ENCODE assay signal across 15 mouse cellular contexts in the genomic region with DNA sequence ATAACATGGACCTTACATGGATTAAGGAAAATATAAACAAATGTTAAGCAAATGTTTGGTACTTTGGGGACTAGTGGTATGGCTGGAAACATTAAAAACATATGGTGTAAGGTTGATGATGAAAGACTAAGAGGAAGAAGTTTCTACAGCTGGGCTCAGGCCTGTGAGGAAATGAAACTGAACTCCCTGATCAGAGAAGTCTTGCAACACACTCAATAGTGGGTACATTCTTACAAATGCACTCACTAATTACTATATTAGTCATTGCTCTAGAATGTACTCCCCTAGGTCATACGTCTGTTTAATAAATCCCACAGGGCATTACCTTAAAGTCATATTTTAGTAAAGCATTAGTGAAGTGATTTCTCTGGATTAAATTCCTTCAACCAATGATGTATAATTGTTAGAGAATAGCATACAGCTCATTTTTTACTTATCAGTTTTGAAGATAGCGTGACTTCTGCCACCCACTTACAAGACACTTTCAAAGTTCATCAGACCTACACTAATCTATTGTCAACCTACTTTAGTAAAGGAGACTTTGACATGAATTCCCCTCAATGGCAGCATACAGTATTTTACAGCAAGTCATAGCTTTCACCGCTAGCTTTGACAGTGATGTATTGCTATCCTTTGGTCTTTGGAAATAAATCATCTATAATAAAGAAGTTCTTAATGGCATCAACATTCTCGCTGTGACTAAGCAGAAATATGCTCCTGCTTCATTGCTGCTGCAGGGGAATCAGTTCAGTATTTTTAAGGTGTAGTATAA. TPM values are rescaled to one million over a fixed set of nuclear protein-coding genes. Genes with fewer than 3 reads are reported as not detected.
DNase-seq lines count a peak whose midpoint lies in the region; ATAC-seq and TF ChIP-seq lines count a peak whose summit lies in the region.
"Had no signal": no experiment of that assay in that cellular context is flagged by ENCODE, and none has a peak within 500 bp of the region (broad histone marks: within the 10 kb centered on the region; RNA-seq: fewer than 3 reads in every experiment).

No protein-coding gene starts in this region.

- DNase-seq in limb, embryonic 11.5 days (ENCODE audit: low spot score) = no peak
- no peak for DNase-seq in limb, embryonic 10.5 days (ENCODE audit: low spot score)
- DNase-seq in retina, postnatal 1 day = peak; percentile 22
- DNase-seq in retina, embryonic 14.5 days (ENCODE audit: low spot score) = no peak
- DNase-seq in hindbrain, postnatal 0 days (ENCODE audit: low spot score) = no peak
- DNase-seq in layer of hippocampus, postnatal 14 days (ENCODE audit: low spot score in 2 of 2) = no peak
- no peak for DNase-seq in ovary, adult 18-20 months (ENCODE audit: low spot score)
- DNase-seq: cerebellum, adult 11 months; heart, postnatal 36 days; kidney, adult 2 months; kidney, postnatal 4 days had no signal

- 0 out of 2 replicates have a peak, but pooled peaks have one; percentile 57 for ATAC-seq in limb, embryonic 11.5 days (ENCODE audit: insufficient number of reproducible peaks, low FRiP score, low TSS enrichment, low read depth)
- no peak for ATAC-seq in hindbrain, postnatal 0 days
- ATAC-seq: forebrain, embryonic 14.5 days; liver, embryonic 12.5 days; Patski had no signal

- TF ChIP-seq CTCF in hindbrain, postnatal 0 days (IDR thresholded peaks at IDR 0.05; ENCODE audit: low read depth) = no peak

- no peaks in the 10 kb centered on the region for H3K9me3 ChIP-seq in limb, embryonic 11.5 days (ENCODE audit: control insufficient read depth, low read length)
- no peaks in the 10 kb centered on the region for H3K9me3 ChIP-seq in limb, embryonic 10.5 days (replicated peaks)
- H3K9me3 ChIP-seq in hindbrain, postnatal 0 days (ENCODE audit: low read length) = no peaks in the 10 kb centered on the region
- H3K9me3 ChIP-seq: heart, embryonic 10.5 days; liver, embryonic 12.5 days had no signal

- no peak overlapping the region for H3K9ac ChIP-seq in limb, embryonic 11.5 days (ENCODE audit: low read length)
- H3K9ac ChIP-seq in hindbrain, postnatal 0 days (replicated peaks; ENCODE audit: low read length) = no peak overlapping the region
- H3K9ac ChIP-seq: liver, embryonic 12.5 days had no signal

- H3K36me3 ChIP-seq in limb, embryonic 11.5 days (ENCODE audit: control insufficient read depth, insufficient read depth, low read length) = no peaks in the 10 kb centered on the region
- no peaks in the 10 kb centered on the region for H3K36me3 ChIP-seq in limb, embryonic 10.5 days
- H3K36me3 ChIP-seq in hindbrain, postnatal 0 days (ENCODE audit: insufficient read depth, low read length) = no peaks in the 10 kb centered on the region
- H3K36me3 ChIP-seq: heart, embryonic 10.5 days; liver, embryonic 12.5 days had no signal

- no peak overlapping the region for H3K27ac ChIP-seq in limb, embryonic 11.5 days (replicated peaks; ENCODE audit: low read depth, low read length)
- no peak overlapping the region for H3K27ac ChIP-seq in limb, embryonic 10.5 days
- no peak overlapping the region for H3K27ac ChIP-seq in hindbrain, postnatal 0 days
- H3K27ac ChIP-seq: heart, embryonic 10.5 days; liver, embryonic 12.5 days had no signal

- no peak overlapping the region for H3K4me2 ChIP-seq in limb, embryonic 11.5 days (ENCODE audit: low read depth, severe bottlenecking)
- peak overlapping the region; percentile 35 for H3K4me2 ChIP-seq in hindbrain, postnatal 0 days (ENCODE audit: low read depth, low read length)
- H3K4me2 ChIP-seq: liver, embryonic 12.5 days had no signal

- no peaks in the 10 kb centered on the region for H3K4me1 ChIP-seq in limb, embryonic 11.5 days (ENCODE audit: control insufficient read depth, insufficient read depth, low read length)
- H3K4me1 ChIP-seq in limb, embryonic 10.5 days = no peaks in the 10 kb centered on the region
- no peaks in the 10 kb centered on the region for H3K4me1 ChIP-seq in hindbrain, postnatal 0 days (ENCODE audit: insufficient read depth, low read length)
- H3K4me1 ChIP-seq: heart, embryonic 10.5 days; liver, embryonic 12.5 days had no signal

- no peaks in the 10 kb centered on the region for H3K27me3 ChIP-seq in limb, embryonic 11.5 days (ENCODE audit: control insufficient read depth, insufficient read depth, low read length)
- H3K27me3 ChIP-seq in limb, embryonic 10.5 days (ENCODE audit: low read depth, poor library complexity, severe bottlenecking) = peaks cover 6% of the 10 kb centered on the region
- H3K27me3 ChIP-seq in hindbrain, postnatal 0 days (ENCODE audit: insufficient read depth, low read length) = no peaks in the 10 kb centered on the region

- 64% methylated on average over 4 of the region's 4 CpGs for WGBS in limb, embryonic 11.5 days
- 65% methylated on average over 4 of the region's 4 CpGs for WGBS in limb, embryonic 10.5 days
- WGBS in hindbrain, postnatal 0 days = 62% methylated on average over 4 of the region's 4 CpGs

- H3K4me3 ChIP-seq in limb, embryonic 11.5 days (ENCODE audit: low read depth, low read length) = no peak overlapping the region
- no peak overlapping the region for H3K4me3 ChIP-seq in limb, embryonic 10.5 days
- no peak overlapping the region for H3K4me3 ChIP-seq in hindbrain, postnatal 0 days (ENCODE audit: low read length)
- H3K4me3 ChIP-seq: heart, embryonic 10.5 days; liver, embryonic 12.5 days had no signal

RNA-seq across cellular contexts. Expression of gene Pcdh17, which starts 10.9 kb away (rescaled TPM):
- polyA plus RNA-seq in limb, embryonic 11.5 days (2014; fragmentation: Nextera tagmentation; extraction: Ambion mirVana) = 6.4 and 6.6 TPM in 2 replicates
- polyA plus RNA-seq in limb, embryonic 10.5 days (2016; fragmentation: Nextera tagmentation; extraction: Ambion mirVana) = 4.7 and 6.2 TPM in 2 replicates
- total RNA-seq in hindbrain, postnatal 0 days (2014; rRNA removed) = 57.3 and 62.8 TPM in 2 replicates
- 29.5 and 31.5 TPM in 2 replicates for polyA plus RNA-seq in hindbrain, postnatal 0 days (2015; fragmentation: Nextera tagmentation; extraction: Ambion mirVana)
- total RNA-seq in layer of hippocampus, postnatal 14 days (2021) = 10 to 100 TPM; 40.8 to 42.5 TPM
- polyA plus RNA-seq: Patski had no signal
